Mouse (Mus musculus) forebrain, embryonic 13.5 days (tissue): ENCODE results near the gene Rnf187. TPM values are rescaled to one million over a fixed set of nuclear protein-coding genes. Genes with fewer than 3 reads are reported as not detected.

ENCODE experiments used
- ATAC-seq: fragments of 200-750 bp; cut with Nextera tagmentation; 2 replicates; pipeline ENCODE4 v1.8.0; 2017
- H3K27ac ChIP-seq: fragments of 300-500 bp; sonication (generic); 2 replicates; pipeline ENCODE4 v1.5.1; 2015; ENCODE audit warnings: inconsistent platforms, mild to moderate bottlenecking, moderate library complexity
- H3K27me3 ChIP-seq: fragments of 300-500 bp; sonication (generic); 2 replicates; pipeline ENCODE4 v1.6.1; 2015; ENCODE audit warnings: mild to moderate bottlenecking, inconsistent platforms
- H3K36me3 ChIP-seq: fragments of 300-500 bp; sonication (generic); 2 replicates; pipeline ENCODE4 v1.6.1; 2015; ENCODE audit warnings: mild to moderate bottlenecking, inconsistent platforms; ENCODE audit not compliant: poor library complexity, severe bottlenecking
- H3K4me1 ChIP-seq: fragments of 300-500 bp; sonication (generic); 2 replicates; pipeline ENCODE4 v1.6.1; 2015; ENCODE audit warnings: inconsistent platforms
- H3K4me2 ChIP-seq: fragments of 300-500 bp; sonication (generic); 2 replicates; pipeline ENCODE4 v1.6.1; 2015; ENCODE audit warnings: inconsistent platforms, mild to moderate bottlenecking, moderate library complexity
- H3K4me3 ChIP-seq: fragments of 300-500 bp; sonication (generic); 2 replicates; pipeline ENCODE4 v1.5.1; 2015; ENCODE audit warnings: mild to moderate bottlenecking, inconsistent platforms
- H3K9ac ChIP-seq: fragments of 300-500 bp; sonication (generic); 2 replicates; pipeline ENCODE4 v1.6.1; 2015; ENCODE audit warnings: mild to moderate bottlenecking, inconsistent platforms
- H3K9me3 ChIP-seq: fragments of 300-500 bp; sonication (generic); replicated peaks from 2 replicates; pipeline ENCODE4 v1.6.1; 2016; ENCODE audit warnings: inconsistent platforms
- WGBS: fragments of 180-500 bp; shearing (Covaris S2); methylation state at CpG from one replicate; pipeline ENCODE4 v1.1.7; 2015; 5-methylcytosine and 5-hydroxymethylcytosine counted together
- polyA plus RNA-seq: library from polyadenylated mRNA; unstranded; fragments of >200 nt; fragmentation: Nextera tagmentation; extraction: Ambion mirVana; gene quantifications from 2 replicates; pipeline ENCODE4 v1.2.1, GENCODE M21; 2015

Gene Rnf187
- polyA plus RNA-seq, 1 experiment from 2014 or later, result 368 TPM

- H3K4me3 ChIP-seq, result no peak overlapping the region
- no peak overlapping the region for H3K4me2 ChIP-seq
- H3K36me3 ChIP-seq, result peaks cover 42% of the 10 kb centered on the region
- 0 out of 2 replicates have a peak, but pooled peaks cover 4% of the 10 kb centered on the region for H3K4me1 ChIP-seq
- H3K9me3 ChIP-seq, result no peaks in the 10 kb centered on the region
- no peak overlapping the region for H3K27ac ChIP-seq
- H3K9ac ChIP-seq, result no peak overlapping the region
- no peak for ATAC-seq
- WGBS, result 55% methylated on average over 3 of the region's 3 CpGs
- H3K27me3 ChIP-seq, result no peaks in the 10 kb centered on the region
These were observed 9.1 kb downstream of the Rnf187 start for GRCm38 (mm10) chr11:58929641-58930040.

GRCm38 (mm10) chr11:58929055-58929454 lies 9.7 kb downstream of the Rnf187 start:
- H3K4me1 ChIP-seq, result 0 out of 2 replicates have a peak, but pooled peaks cover 4% of the 10 kb centered on the region
- no peaks in the 10 kb centered on the region for H3K27me3 ChIP-seq
- no peak overlapping the region for H3K27ac ChIP-seq
- H3K9ac ChIP-seq, result no peak overlapping the region
- no peak overlapping the region for H3K4me3 ChIP-seq
- ATAC-seq, result peak; percentile 19; the same call in 1 of the 2 replicates
- H3K9me3 ChIP-seq, result no peaks in the 10 kb centered on the region
- peaks cover 36% of the 10 kb centered on the region for H3K36me3 ChIP-seq
- WGBS, result 89% methylated on average over 4 of the region's 4 CpGs
- no peak overlapping the region for H3K4me2 ChIP-seq

- H3K27ac ChIP-seq, result 0 out of 2 replicates have a peak overlapping the region, but pooled peaks have one; percentile 42
- no peaks in the 10 kb centered on the region for H3K27me3 ChIP-seq
- H3K36me3 ChIP-seq, result peaks cover 26% of the 10 kb centered on the region
- peak overlapping the region; percentile 36; the same call in 1 of the 2 replicates for H3K4me2 ChIP-seq
- no peak overlapping the region for H3K9ac ChIP-seq
- peak; percentile 71 for ATAC-seq
- WGBS, result 35% methylated on average over 20 of the region's 20 CpGs
- H3K4me3 ChIP-seq, result peak overlapping the region; percentile 1; the same call in 1 of the 2 replicates
- 0 out of 2 replicates have a peak, but pooled peaks cover 4% of the 10 kb centered on the region for H3K4me1 ChIP-seq
- H3K9me3 ChIP-seq, result no peaks in the 10 kb centered on the region
These were observed 10.7 kb downstream of the Rnf187 start for GRCm38 (mm10) chr11:58927790-58928651.

- Histone ChIP-seq H3K4me3 (no peak overlapping the region), H3K4me2 (no peak overlapping the region), H3K27me3 (no peaks in the 10 kb centered on the region), H3K9me3 (no peaks in the 10 kb centered on the region), H3K9ac (no peak overlapping the region), H3K4me1 (0 out of 2 replicates have a peak, but pooled peaks cover 4% of the 10 kb centered on the region), H3K27ac (no peak overlapping the region), H3K36me3 (peaks cover 16% of the 10 kb centered on the region)
- 82% methylated on average over 2 of the region's 2 CpGs for WGBS
- no peak for ATAC-seq
These were observed 11.7 kb downstream of the Rnf187 start for GRCm38 (mm10) chr11:58927053-58927452.

- Histone ChIP-seq H3K4me1 (0 out of 2 replicates have a peak, but pooled peaks cover 4% of the 10 kb centered on the region), H3K9me3 (no peaks in the 10 kb centered on the region), H3K27ac (no peak overlapping the region), H3K36me3 (peaks cover 12% of the 10 kb centered on the region), H3K4me2 (no peak overlapping the region), H3K4me3 (no peak overlapping the region), H3K27me3 (no peaks in the 10 kb centered on the region), H3K9ac (no peak overlapping the region)
- 100% methylated on average over 2 of the region's 3 CpGs for WGBS
- no peak for ATAC-seq
These were observed 12.1 kb downstream of the Rnf187 start for GRCm38 (mm10) chr11:58926651-58927050.

- Histone ChIP-seq H3K27me3 (no peaks in the 10 kb centered on the region; the same call in 1 of the 2 replicates), H3K36me3 (no peaks in the 10 kb centered on the region), H3K9me3 (no peaks in the 10 kb centered on the region), H3K4me2 (no peak overlapping the region), H3K4me1 (no peaks in the 10 kb centered on the region), H3K9ac (no peak overlapping the region), H3K27ac (no peak overlapping the region), H3K4me3 (no peak overlapping the region)
- ATAC-seq, result no peak
- 86% methylated on average over 9 of the region's 9 CpGs for WGBS
These were observed 16.3 kb downstream of the Rnf187 start for GRCm38 (mm10) chr11:58922420-58922819.

- H3K4me2 ChIP-seq, result no peak overlapping the region
- no peak overlapping the region for H3K27ac ChIP-seq
- no peak overlapping the region for H3K4me3 ChIP-seq
- peaks cover 6% of the 10 kb centered on the region for H3K27me3 ChIP-seq
- 0 out of 2 replicates have a peak, but pooled peaks cover 6% of the 10 kb centered on the region for H3K4me1 ChIP-seq
- no peak overlapping the region for H3K9ac ChIP-seq
- no peak for ATAC-seq
- 84% methylated on average over 5 of the region's 5 CpGs for WGBS
- no peaks in the 10 kb centered on the region for H3K9me3 ChIP-seq
- no peaks in the 10 kb centered on the region for H3K36me3 ChIP-seq
These were observed 20.0 kb downstream of the Rnf187 start for GRCm38 (mm10) chr11:58918759-58919158.

- ATAC-seq, result no peak
- H3K4me1 ChIP-seq, result 0 out of 2 replicates have a peak, but pooled peaks cover 6% of the 10 kb centered on the region
- H3K4me3 ChIP-seq, result no peak within 1 kb of the TSS
- no peaks in the 10 kb centered on the region for H3K36me3 ChIP-seq
- WGBS, result 93% methylated on average over 12 of the region's 12 CpGs
- H3K9ac ChIP-seq, result no peak within 1 kb of the TSS
- peaks cover 6% of the 10 kb centered on the region for H3K27me3 ChIP-seq
- H3K27ac ChIP-seq, result no peak within 1 kb of the TSS
- H3K4me2 ChIP-seq, result no peak within 1 kb of the TSS
- H3K9me3 ChIP-seq, result no peaks in the 10 kb centered on the region
These were observed 20.9 kb downstream of the Rnf187 start, which contains the start of gene Btnl10 for GRCm38 (mm10) chr11:58917745-58918366. TSS of gene Btnl10 (plus strand) at chr11:58917908.

- H3K9me3 ChIP-seq, result no peaks in the 10 kb centered on the region
- H3K27ac ChIP-seq, result no peak overlapping the region
- no peak overlapping the region for H3K9ac ChIP-seq
- H3K4me1 ChIP-seq, result 0 out of 2 replicates have a peak, but pooled peaks cover 6% of the 10 kb centered on the region
- no peaks in the 10 kb centered on the region for H3K36me3 ChIP-seq
- no peak overlapping the region for H3K4me3 ChIP-seq
- WGBS, result 55% methylated on average over 14 of the region's 14 CpGs
- H3K27me3 ChIP-seq, result peaks cover 6% of the 10 kb centered on the region
- no peak overlapping the region for H3K4me2 ChIP-seq
- no peak for ATAC-seq
These were observed 21.6 kb downstream of the Rnf187 start for GRCm38 (mm10) chr11:58916879-58917744.

GRCm38 (mm10) chr11:58914461-58915028 lies 24.2 kb downstream of the Rnf187 start:
- H3K36me3 ChIP-seq, result no peaks in the 10 kb centered on the region
- peaks cover 6% of the 10 kb centered on the region for H3K27me3 ChIP-seq
- H3K27ac ChIP-seq, result no peak overlapping the region
- H3K9ac ChIP-seq, result peak overlapping the region; percentile 45
- 18% methylated on average over 17 of the region's 17 CpGs for WGBS
- no peaks in the 10 kb centered on the region for H3K9me3 ChIP-seq
- H3K4me3 ChIP-seq, result peak overlapping the region; percentile 28
- ATAC-seq, result no peak
- H3K4me1 ChIP-seq, result 0 out of 2 replicates have a peak, but pooled peaks cover 6% of the 10 kb centered on the region
- H3K4me2 ChIP-seq, result peak overlapping the region; percentile 58

GRCm38 (mm10) chr11:58913776-58914175 lies 24.9 kb downstream of the Rnf187 start:
- Histone ChIP-seq H3K9ac (no peak overlapping the region), H3K36me3 (no peaks in the 10 kb centered on the region), H3K4me3 (no peak overlapping the region), H3K27me3 (peaks cover 6% of the 10 kb centered on the region), H3K4me1 (0 out of 2 replicates have a peak, but pooled peaks cover 6% of the 10 kb centered on the region), H3K4me2 (no peak overlapping the region), H3K27ac (no peak overlapping the region), H3K9me3 (no peaks in the 10 kb centered on the region)
- 100% methylated on average over 1 of the region's 1 CpGs for WGBS
- no peak for ATAC-seq
